Mouse (Mus musculus) embryonic facial prominence, embryonic 10.5 days (tissue): ENCODE data around the gene Tex35. TPM values are rescaled to one million over a fixed set of nuclear protein-coding genes. Genes with fewer than 3 reads are reported as not detected.

Experiments used
- DNase-seq: peaks from one replicate; pipeline ENCODE4 v3.0.0-alpha.2; 2017; ENCODE audit warnings: low spot score
- H3K27ac ChIP-seq: fragments of 300-500 bp; sonication (generic); replicated peaks from 2 replicates; pipeline ENCODE4 v1.5.1; 2016; ENCODE audit warnings: mild to moderate bottlenecking
- H3K27me3 ChIP-seq: fragments of 300-500 bp; sonication (generic); replicated peaks from 2 replicates; pipeline ENCODE4 v1.6.1; 2016; ENCODE audit warnings: low read depth, mild to moderate bottlenecking; ENCODE audit not compliant: poor library complexity, severe bottlenecking
- H3K36me3 ChIP-seq: fragments of 300-500 bp; sonication (generic); replicated peaks from 2 replicates; pipeline ENCODE4 v1.6.1; 2016; ENCODE audit warnings: mild to moderate bottlenecking, moderate library complexity
- H3K4me1 ChIP-seq: fragments of 300-500 bp; sonication (generic); 2 replicates; pipeline ENCODE4 v1.6.1; 2016
- H3K4me3 ChIP-seq: fragments of 300-500 bp; sonication (generic); 2 replicates; pipeline ENCODE4 v1.5.1; 2016; ENCODE audit warnings: mild to moderate bottlenecking, moderate library complexity
- H3K9me3 ChIP-seq: fragments of 300-500 bp; sonication (generic); 2 replicates; pipeline ENCODE4 v1.6.1; 2016; ENCODE audit warnings: mild to moderate bottlenecking
- WGBS: fragments of 180-500 bp; shearing (Covaris S2); methylation state at CpG from one replicate; pipeline ENCODE4 v1.1.7; 2016; 5-methylcytosine and 5-hydroxymethylcytosine counted together
- polyA plus RNA-seq: library from polyadenylated mRNA; unstranded; fragments of >200 nt; fragmentation: Nextera tagmentation; extraction: Ambion mirVana; gene quantifications from 2 replicates; pipeline ENCODE4 v1.2.1, GENCODE M21; 2016

The Tex35 gene
- polyA plus RNA-seq, result not detected in 2 replicates

- no peaks in the 10 kb centered on the region for H3K9me3 ChIP-seq
- DNase-seq, result no peak
- H3K4me1 ChIP-seq, result no peaks in the 10 kb centered on the region
- H3K4me3 ChIP-seq, result no peak within 1 kb of the TSS
- no peaks in the 10 kb centered on the region for H3K36me3 ChIP-seq
- no peak within 1 kb of the TSS for H3K27ac ChIP-seq
- WGBS, result 85% methylated on average over 4 of the region's 4 CpGs
- no peaks in the 10 kb centered on the region for H3K27me3 ChIP-seq
These were observed at the start of gene Tex35 for GRCm38 (mm10) chr1:157108580-157108979. TSS of gene Tex35 (minus strand) at chr1:157108680.

GRCm38 (mm10) chr1:157153781-157154180, 45.3 kb upstream of the Tex35 start:
- no peak overlapping the region for H3K4me3 ChIP-seq
- H3K27ac ChIP-seq, result no peak overlapping the region
- H3K9me3 ChIP-seq, result no peaks in the 10 kb centered on the region
- H3K36me3 ChIP-seq, result peaks cover 14% of the 10 kb centered on the region
- DNase-seq, result no peak
- no peaks in the 10 kb centered on the region for H3K27me3 ChIP-seq
- 0 out of 2 replicates have a peak, but pooled peaks cover 6% of the 10 kb centered on the region for H3K4me1 ChIP-seq

- no peaks in the 10 kb centered on the region for H3K27me3 ChIP-seq
- 85% methylated on average over 1 of the region's 1 CpGs for WGBS
- H3K4me3 ChIP-seq, result no peak overlapping the region
- no peak for DNase-seq
- H3K4me1 ChIP-seq, result 0 out of 2 replicates have a peak, but pooled peaks cover 2% of the 10 kb centered on the region
- H3K9me3 ChIP-seq, result no peaks in the 10 kb centered on the region
- peaks cover 9% of the 10 kb centered on the region for H3K36me3 ChIP-seq
- H3K27ac ChIP-seq, result no peak overlapping the region
These were observed 41.6 kb upstream of the Tex35 start for GRCm38 (mm10) chr1:157150107-157150506.

- 93% methylated on average over 3 of the region's 3 CpGs for WGBS
- DNase-seq, result no peak
- no peaks in the 10 kb centered on the region for H3K4me1 ChIP-seq
- no peak overlapping the region for H3K27ac ChIP-seq
- no peaks in the 10 kb centered on the region for H3K27me3 ChIP-seq
- no peaks in the 10 kb centered on the region for H3K9me3 ChIP-seq
- peaks cover 17% of the 10 kb centered on the region for H3K36me3 ChIP-seq
- H3K4me3 ChIP-seq, result no peak overlapping the region
These were observed 36.1 kb upstream of the Tex35 start for GRCm38 (mm10) chr1:157144621-157145020.

GRCm38 (mm10) chr1:157143326-157143932, 34.9 kb upstream of the Tex35 start:
- no peak for DNase-seq
- no peaks in the 10 kb centered on the region for H3K9me3 ChIP-seq
- H3K4me1 ChIP-seq, result no peaks in the 10 kb centered on the region
- no peak overlapping the region for H3K27ac ChIP-seq
- no peak overlapping the region for H3K4me3 ChIP-seq
- H3K36me3 ChIP-seq, result peaks cover 18% of the 10 kb centered on the region
- WGBS, result 62% methylated on average over 7 of the region's 7 CpGs
- no peaks in the 10 kb centered on the region for H3K27me3 ChIP-seq

- no peaks in the 10 kb centered on the region for H3K9me3 ChIP-seq
- WGBS, result 91% methylated on average over 3 of the region's 3 CpGs
- H3K4me1 ChIP-seq, result no peaks in the 10 kb centered on the region
- no peak overlapping the region for H3K27ac ChIP-seq
- H3K4me3 ChIP-seq, result no peak overlapping the region
- no peak for DNase-seq
- no peaks in the 10 kb centered on the region for H3K27me3 ChIP-seq
- H3K36me3 ChIP-seq, result peaks cover 10% of the 10 kb centered on the region
These were observed 32.5 kb upstream of the Tex35 start for GRCm38 (mm10) chr1:157141014-157141413.

- no peak for DNase-seq
- Histone ChIP-seq H3K27me3 (no peaks in the 10 kb centered on the region), H3K27ac (no peak overlapping the region), H3K4me1 (no peaks in the 10 kb centered on the region), H3K4me3 (no peak overlapping the region), H3K36me3 (peaks cover 6% of the 10 kb centered on the region; the same call in 1 of the 2 replicates), H3K9me3 (no peaks in the 10 kb centered on the region)
- 87% methylated on average over 1 of the region's 1 CpGs for WGBS
These were observed 29.4 kb upstream of the Tex35 start for GRCm38 (mm10) chr1:157137854-157138241.

- Histone ChIP-seq H3K27ac (no peak overlapping the region), H3K4me3 (no peak overlapping the region), H3K27me3 (no peaks in the 10 kb centered on the region), H3K4me1 (no peaks in the 10 kb centered on the region), H3K9me3 (no peaks in the 10 kb centered on the region), H3K36me3 (peaks cover 6% of the 10 kb centered on the region; the same call in 1 of the 2 replicates)
- DNase-seq, result no peak
- WGBS, result 89% methylated on average over 9 of the region's 9 CpGs
These were observed 28.8 kb upstream of the Tex35 start for GRCm38 (mm10) chr1:157137132-157137853.

GRCm38 (mm10) chr1:157128219-157128618, 19.7 kb upstream of the Tex35 start:
- Histone ChIP-seq H3K27me3 (no peaks in the 10 kb centered on the region), H3K4me3 (no peak overlapping the region), H3K36me3 (0 out of 2 replicates have a peak, but pooled peaks cover 3% of the 10 kb centered on the region), H3K9me3 (no peaks in the 10 kb centered on the region), H3K27ac (no peak overlapping the region), H3K4me1 (no peaks in the 10 kb centered on the region)
- DNase-seq, result no peak
- WGBS, result 95% methylated on average over 2 of the region's 2 CpGs

GRCm38 (mm10) chr1:157123836-157124235, 15.4 kb upstream of the Tex35 start:
- no peaks in the 10 kb centered on the region for H3K27me3 ChIP-seq
- WGBS, result 82% methylated on average over 3 of the region's 3 CpGs
- H3K27ac ChIP-seq, result no peak overlapping the region
- no peaks in the 10 kb centered on the region for H3K36me3 ChIP-seq
- no peaks in the 10 kb centered on the region for H3K9me3 ChIP-seq
- no peak overlapping the region for H3K4me3 ChIP-seq
- DNase-seq, result no peak
- H3K4me1 ChIP-seq, result no peaks in the 10 kb centered on the region

- WGBS, result 90% methylated on average over 6 of the region's 6 CpGs
- DNase-seq, result no peak
These were observed 10.7 kb upstream of the Tex35 start for GRCm38 (mm10) chr1:157119168-157119567.

GRCm38 (mm10) chr1:157117440-157117839, 9.0 kb upstream of the Tex35 start:
- H3K27ac ChIP-seq, result no peak overlapping the region
- H3K4me1 ChIP-seq, result no peaks in the 10 kb centered on the region
- H3K9me3 ChIP-seq, result no peaks in the 10 kb centered on the region
- 92% methylated on average over 3 of the region's 3 CpGs for WGBS
- no peak for DNase-seq
- H3K27me3 ChIP-seq, result no peaks in the 10 kb centered on the region
- H3K4me3 ChIP-seq, result no peak overlapping the region
- H3K36me3 ChIP-seq, result no peaks in the 10 kb centered on the region

More at GRCm38 (mm10) chr1:157119168-157119567, 10.7 kb upstream of the Tex35 start:
- Histone ChIP-seq H3K27ac (no peak overlapping the region), H3K27me3 (no peaks in the 10 kb centered on the region), H3K9me3 (no peaks in the 10 kb centered on the region), H3K36me3 (no peaks in the 10 kb centered on the region), H3K4me3 (no peak overlapping the region), H3K4me1 (no peaks in the 10 kb centered on the region)

- WGBS, result 86% methylated on average over 2 of the region's 2 CpGs
- no peak for DNase-seq
- Histone ChIP-seq H3K4me3 (no peak overlapping the region), H3K27ac (no peak overlapping the region), H3K27me3 (no peaks in the 10 kb centered on the region), H3K36me3 (no peaks in the 10 kb centered on the region), H3K4me1 (no peaks in the 10 kb centered on the region), H3K9me3 (no peaks in the 10 kb centered on the region)
These were observed 6.0 kb upstream of the Tex35 start for GRCm38 (mm10) chr1:157114492-157114891.
